Mouse (Mus musculus) testis, adult 2 months (tissue): ENCODE results near the gene Itprid2. TPM values are rescaled to one million over a fixed set of nuclear protein-coding genes. Genes with fewer than 3 reads are reported as not detected.

ENCODE experiments used
- H3K27ac ChIP-seq: fragments of 200-500 bp; 2 replicates; pipeline ENCODE4 v1.5.1; 2012; ENCODE audit warnings: low read depth, low read length; ENCODE audit not compliant: control insufficient read depth, insufficient read depth
- H3K27me3 ChIP-seq: fragments of 200-500 bp; 2 replicates; pipeline ENCODE4 v1.6.1; 2012; ENCODE audit warnings: mild to moderate bottlenecking, low read length, moderate library complexity; ENCODE audit not compliant: control insufficient read depth, insufficient read depth
- H3K36me3 ChIP-seq: fragments of 200-500 bp; 2 replicates; pipeline ENCODE4 v1.6.1; 2012; ENCODE audit warnings: mild to moderate bottlenecking, low read length; ENCODE audit not compliant: control insufficient read depth, insufficient read depth
- H3K4me1 ChIP-seq: fragments of 200-500 bp; 2 replicates; pipeline ENCODE4 v1.6.1; 2012; ENCODE audit warnings: low read length; ENCODE audit not compliant: control insufficient read depth, insufficient read depth
- H3K4me3 ChIP-seq: fragments of 200-500 bp; 2 replicates; pipeline ENCODE4 v1.5.1; 2012; ENCODE audit warnings: low read depth, mild to moderate bottlenecking, low read length, moderate library complexity, mixed read lengths; ENCODE audit not compliant: control insufficient read depth
- CTCF ChIP-seq: fragments of 200-500 bp; IDR thresholded peaks from 2 replicates; pipeline ENCODE4 v1.5.1; 2012; ENCODE audit warnings: low read depth, mild to moderate bottlenecking, inconsistent platforms, low read length, moderate library complexity; ENCODE audit not compliant: control insufficient read depth, insufficient read depth, insufficient replicate concordance
- POLR2A ChIP-seq: fragments of 200-500 bp; IDR thresholded peaks from 2 replicates; pipeline ENCODE4 v1.6.1; 2012; ENCODE audit warnings: low read depth, mild to moderate bottlenecking, inconsistent platforms, low read length, moderate library complexity; ENCODE audit not compliant: control insufficient read depth
- polyA plus RNA-seq: library from polyadenylated mRNA; depleted of rRNA; stranded (reverse); fragments of >200 nt; gene quantifications from 2 replicates; pipeline ENCODE4 v1.2.3, GENCODE M21; 2012

Itprid2 gene
- polyA plus RNA-seq, 1 experiment, result 3.4 TPM

GRCm38 (mm10) chr2:79695190-79695589 lies 60.0 kb downstream of the Itprid2 start:
- TF ChIP-seq CTCF (no peak), POLR2A (no peak)
- no peak overlapping the region for H3K27ac ChIP-seq
- H3K27me3 ChIP-seq, result no peaks in the 10 kb centered on the region
- H3K36me3 ChIP-seq, result no peaks in the 10 kb centered on the region
- H3K4me3 ChIP-seq, result no peak overlapping the region
- no peaks in the 10 kb centered on the region for H3K4me1 ChIP-seq

- Histone ChIP-seq H3K27ac (no peak overlapping the region), H3K4me1 (no peaks in the 10 kb centered on the region), H3K4me3 (no peak overlapping the region), H3K36me3 (no peaks in the 10 kb centered on the region), H3K27me3 (no peaks in the 10 kb centered on the region)
- TF ChIP-seq CTCF (no peak), POLR2A (no peak)
Observed at GRCm38 (mm10) chr2:79695939-79696338, 60.8 kb downstream of the Itprid2 start.

- Histone ChIP-seq H3K27me3 (no peaks in the 10 kb centered on the region), H3K4me3 (no peak overlapping the region), H3K27ac (no peak overlapping the region), H3K36me3 (no peaks in the 10 kb centered on the region), H3K4me1 (no peaks in the 10 kb centered on the region)
- TF ChIP-seq POLR2A (no peak), CTCF (no peak)
Observed at GRCm38 (mm10) chr2:79696478-79697230, 61.5 kb downstream of the Itprid2 start.

GRCm38 (mm10) chr2:79698166-79698565 lies 63.0 kb downstream of the Itprid2 start:
- no peak overlapping the region for H3K27ac ChIP-seq
- no peak overlapping the region for H3K4me3 ChIP-seq
- no peaks in the 10 kb centered on the region for H3K36me3 ChIP-seq
- H3K27me3 ChIP-seq, result no peaks in the 10 kb centered on the region
- H3K4me1 ChIP-seq, result no peaks in the 10 kb centered on the region
- TF ChIP-seq POLR2A (no peak), CTCF (no peak)

- no peak overlapping the region for H3K27ac ChIP-seq
- H3K36me3 ChIP-seq, result no peaks in the 10 kb centered on the region
- no peak overlapping the region for H3K4me3 ChIP-seq
- H3K27me3 ChIP-seq, result no peaks in the 10 kb centered on the region
- TF ChIP-seq POLR2A, result no peak
- TF ChIP-seq CTCF, result no peak
- H3K4me1 ChIP-seq, result no peaks in the 10 kb centered on the region
Observed at GRCm38 (mm10) chr2:79704773-79705172, 69.6 kb downstream of the Itprid2 start.

- TF ChIP-seq CTCF (no peak), POLR2A (no peak)
- Histone ChIP-seq H3K4me1 (no peaks in the 10 kb centered on the region), H3K4me3 (no peak within 1 kb of the TSS), H3K27me3 (no peaks in the 10 kb centered on the region), H3K36me3 (no peaks in the 10 kb centered on the region), H3K27ac (no peak within 1 kb of the TSS)
Observed at GRCm38 (mm10) chr2:79707575-79707974, 72.4 kb downstream of the Itprid2 start, which contains the start of gene Ppp1r1c. Gene Ppp1r1c (plus strand): TSS chr2:79707780.

- H3K27me3 ChIP-seq, result no peaks in the 10 kb centered on the region
- no peak for TF ChIP-seq POLR2A
- no peak for TF ChIP-seq CTCF
- no peaks in the 10 kb centered on the region for H3K36me3 ChIP-seq
- H3K4me1 ChIP-seq, result no peaks in the 10 kb centered on the region
- no peak overlapping the region for H3K4me3 ChIP-seq
- H3K27ac ChIP-seq, result no peak overlapping the region
Observed at GRCm38 (mm10) chr2:79713662-79714091, 78.5 kb downstream of the Itprid2 start.

- Histone ChIP-seq H3K27me3 (no peaks in the 10 kb centered on the region), H3K4me1 (no peaks in the 10 kb centered on the region), H3K27ac (no peak overlapping the region), H3K4me3 (no peak overlapping the region), H3K36me3 (no peaks in the 10 kb centered on the region)
- TF ChIP-seq POLR2A (no peak), CTCF (no peak)
Observed at GRCm38 (mm10) chr2:79714745-79715144, 79.6 kb downstream of the Itprid2 start.
